Mouse (Mus musculus) CH12.LX (cell line): Measurements from ENCODE around the gene Tmem97. TPM values are rescaled to one million over a fixed set of nuclear protein-coding genes. Genes with fewer than 3 reads are reported as not detected.

Source experiments
- DNase-seq: peaks from one replicate; pipeline ENCODE4 v3.0.0-alpha.2; 2013; ENCODE audit errors: extremely low read depth
- H3K27ac ChIP-seq: 2 replicates; pipeline ENCODE4 v1.5.1; 2012; ENCODE audit warnings: low read depth, mild to moderate bottlenecking, control low read depth, moderate library complexity; ENCODE audit not compliant: insufficient read depth
- H3K27me3 ChIP-seq: replicated peaks from 2 replicates; pipeline ENCODE3; 2012; ENCODE audit warnings: inconsistent platforms
- H3K36me3 ChIP-seq, 2 experiments: replicated peaks in 1 of 2; 2 replicates each; pipeline versions ENCODE3 to v1.6.1; 2012; ENCODE audit warnings: inconsistent platforms in 1 of 2, low read length in 1 of 2, mild to moderate bottlenecking in 1 of 2, mixed read lengths in 1 of 2, moderate library complexity in 1 of 2; ENCODE audit not compliant: control insufficient read depth in 1 of 2, insufficient read depth in 1 of 2
- H3K4me1 ChIP-seq, 2 experiments: 2 replicates each; pipeline ENCODE4 v1.6.1; 2012; ENCODE audit warnings: inconsistent platforms in 1 of 2, moderate library complexity in 1 of 2; ENCODE audit not compliant: insufficient read depth in 2 of 2, control insufficient read depth in 1 of 2
- H3K4me2 ChIP-seq: 2 replicates; pipeline ENCODE4 v1.6.1; 2012; ENCODE audit warnings: low read depth, mild to moderate bottlenecking, control low read depth; ENCODE audit not compliant: poor library complexity, insufficient read depth, severe bottlenecking
- H3K4me3 ChIP-seq, 3 experiments: fragments of 150-350 bp in 1 of 3; sonication (generic) in 1 of 3; replicated peaks in 1 of 3; 2 replicates each; pipeline versions ENCODE3 to v1.5.1; 2011 to 2012; ENCODE audit warnings: low read depth in 2 of 3, low read length in 2 of 3, mild to moderate bottlenecking in 2 of 3, moderate library complexity in 2 of 3, control low read depth in 1 of 3, improper control_type of control experiment in 1 of 3, inconsistent platforms in 1 of 3, mixed read lengths in 1 of 3; ENCODE audit not compliant: poor library complexity in 1 of 3
- H3K79me2 ChIP-seq: replicated peaks from 2 replicates; pipeline ENCODE4 v1.6.1; 2012; ENCODE audit warnings: mild to moderate bottlenecking, moderate library complexity; ENCODE audit not compliant: control insufficient read depth, poor library complexity, insufficient read depth, severe bottlenecking; ENCODE audit errors: extremely low read depth
- H3K9ac ChIP-seq: 2 replicates; pipeline ENCODE4 v1.6.1; 2012; ENCODE audit warnings: low read depth, mild to moderate bottlenecking, control low read depth, moderate library complexity; ENCODE audit not compliant: insufficient read depth
- H3K9me3 ChIP-seq: replicated peaks from 2 replicates; pipeline ENCODE3; 2012; ENCODE audit warnings: low read length, inconsistent platforms, mixed read lengths
- CHD1 ChIP-seq: IDR thresholded peaks from 2 replicates; pipeline ENCODE4 v1.6.1; 2012; ENCODE audit warnings: low read depth, low read length, improper control_type of control experiment, inconsistent platforms
- ELF1 ChIP-seq: IDR thresholded peaks from 2 replicates; pipeline ENCODE4 v1.6.1; 2014; ENCODE audit warnings: low read depth, mild to moderate bottlenecking, inconsistent platforms, low read length, improper control_type of control experiment
- MAX ChIP-seq: IDR thresholded peaks from 2 replicates; pipeline ENCODE4 v1.6.1; 2011; ENCODE audit warnings: low read length, improper control_type of control experiment
- MEF2A ChIP-seq: IDR thresholded peaks from 2 replicates; pipeline ENCODE4 v1.6.1; 2014; ENCODE audit warnings: low read depth, mild to moderate bottlenecking, inconsistent platforms, low read length, improper control_type of control experiment, borderline replicate concordance
- MXI1 ChIP-seq: IDR thresholded peaks from 2 replicates; pipeline ENCODE4 v1.6.1; 2011; ENCODE audit warnings: mild to moderate bottlenecking, low read depth, low read length, improper control_type of control experiment
- MYC ChIP-seq: IDR thresholded peaks from 2 replicates; pipeline ENCODE4 v1.6.1; 2011; ENCODE audit warnings: low read depth, mild to moderate bottlenecking, improper control_type of control experiment, low read length
- NELFE ChIP-seq: IDR thresholded peaks from 2 replicates; pipeline ENCODE4 v1.6.1; 2011; ENCODE audit warnings: low read depth, low read length, improper control_type of control experiment
- POLR2A ChIP-seq: IDR thresholded peaks from 2 replicates; pipeline ENCODE4 v1.6.1; 2011; ENCODE audit warnings: low read depth, mild to moderate bottlenecking, improper control_type of control experiment, low read length
- RAD21 ChIP-seq: IDR thresholded peaks from 2 replicates; pipeline ENCODE4 v1.6.1; 2011; ENCODE audit warnings: low read depth, mild to moderate bottlenecking, low read length, improper control_type of control experiment, moderate library complexity
- RCOR1 ChIP-seq: conservative IDR thresholded peaks from 2 replicates; pipeline ENCODE4 v1.6.1; 2012; ENCODE audit warnings: low read depth, mild to moderate bottlenecking, inconsistent platforms, low read length, improper control_type of control experiment
- SIN3A ChIP-seq: IDR thresholded peaks from 2 replicates; pipeline ENCODE4 v1.6.1; 2012; ENCODE audit warnings: low read length, improper control_type of control experiment, inconsistent platforms
- TBP ChIP-seq: conservative IDR thresholded peaks from 2 replicates; pipeline ENCODE4 v1.6.1; 2011; ENCODE audit warnings: low read depth, low read length, improper control_type of control experiment
- TCF12 ChIP-seq: IDR thresholded peaks from 2 replicates; pipeline ENCODE4 v1.6.1; 2014; ENCODE audit warnings: low read depth, mild to moderate bottlenecking, inconsistent platforms, low read length, improper control_type of control experiment
- UBTF ChIP-seq: IDR thresholded peaks from 2 replicates; pipeline ENCODE4 v1.6.1; 2012; ENCODE audit warnings: low read depth, mild to moderate bottlenecking, inconsistent platforms, low read length, improper control_type of control experiment, moderate library complexity
- USF2 ChIP-seq: conservative IDR thresholded peaks from 2 replicates; pipeline ENCODE4 v1.6.1; 2011; ENCODE audit warnings: low read depth, low read length, improper control_type of control experiment
- ZMIZ1 ChIP-seq: IDR thresholded peaks from 2 replicates; pipeline ENCODE4 v1.6.1; 2012; ENCODE audit warnings: low read depth, mild to moderate bottlenecking, inconsistent platforms, low read length, improper control_type of control experiment
- dilution Hi-C: fragments of 300-500 bp; cut with MboI; formaldehyde crosslinking; loops from 2 replicates; pipeline ENCODE4 v1.14.3; 2020; ENCODE audit warnings: low sequenced_read_pairs; ENCODE audit not compliant: extremely low pct_unique_long_range_greater_than_20kb, extremely low pct_ligation_motif_present
- in situ Hi-C: fragments of 300-500 bp; cut with MboI; formaldehyde crosslinking; loops from 3 replicates; pipeline ENCODE4 v1.14.3; 2019; ENCODE audit warnings: low sequenced_read_pairs, low pct_ligation_motif_present, low pct_unique_long_range_greater_than_20kb, mixed read lengths
- polyA plus RNA-seq: library from polyadenylated mRNA; unstranded; fragments of >175 nt; gene quantifications from 2 replicates; pipeline ENCODE4 v1.2.1, GENCODE M21; 2012; ENCODE audit warnings: low read depth; ENCODE audit not compliant: insufficient read length
- total RNA-seq, 2 experiments: library from RNA; depleted of rRNA; stranded (reverse); fragments of 300-350 nt in 1 of 2; fragments of >200 nt in 1 of 2; gene quantifications; 2 replicates each; pipeline ENCODE4 v1.2.3; 2012 to 2014

Gene Tmem97
- total and polyA plus RNA-seq, 3 experiments: 213 to 347 (median 268) TPM

GRCm38 (mm10) chr11:78497544-78498522 lies 52.7 kb downstream of the Tmem97 start, which contains the start of gene Sarm1 (continued):
- TF ChIP-seq RAD21 (no peak), MAX (peak; percentile 61), TBP (peak; percentile 92), CHD1 (no peak), ZMIZ1 (peak; percentile 66; the same call in 1 of the 2 replicates), TCF12 (peak; percentile 74; the same call in 1 of the 2 replicates), RCOR1 (no peak), ELF1 (peak; percentile 67), UBTF (peak; percentile 75; the same call in 1 of the 2 replicates), NELFE (peak; percentile 93)

- Histone ChIP-seq H3K4me1 (peaks cover 5 to 12% of the 10 kb centered on the region in 2 experiments), H3K79me2 (no peaks in the 10 kb centered on the region), H3K36me3 (no peaks in the 10 kb centered on the region), H3K9ac (peak overlapping the region; percentile 36), H3K4me3 (peak overlapping the region; percentile 51 to 73 (median 52))
- in situ Hi-C loops: loop anchor here (5.0 kb wide), 1 partner anchor 35 kb away; no protein-coding TSS in a partner anchor
- dilution Hi-C loops: no loop called here
- no peak for TF ChIP-seq MYC
- TF ChIP-seq MEF2A: no peak
- peak; percentile 79 for TF ChIP-seq UBTF
- TF ChIP-seq, all 38 proteins: peak for 1
- DNase-seq: no peak
- Histone ChIP-seq H3K9me3 (no peaks in the 10 kb centered on the region), H3K27ac (no peak overlapping the region), H3K27me3 (peaks cover 47% of the 10 kb centered on the region), H3K4me2 (peak overlapping the region; percentile 89)
Observed at GRCm38 (mm10) chr11:78497071-78497541, 53.5 kb downstream of the Tmem97 start.

- Histone ChIP-seq H3K79me2 (no peaks in the 10 kb centered on the region), H3K27ac (no peak overlapping the region), H3K27me3 (peaks cover 47% of the 10 kb centered on the region), H3K4me3 (no peak overlapping the region), H3K4me2 (no peak overlapping the region), H3K4me1 (peaks cover 6 to 12% of the 10 kb centered on the region in 2 experiments), H3K9me3 (no peaks in the 10 kb centered on the region), H3K36me3 (no peaks in the 10 kb centered on the region), H3K9ac (no peak overlapping the region)
- dilution Hi-C loops: no loop called here
- no peak for TF ChIP-seq POLR2A
- TF ChIP-seq MXI1: peak; percentile 87; the same call in 1 of the 2 replicates
- TF ChIP-seq MAX: 0 out of 2 replicates have a peak, but pooled peaks have one; percentile 26
- TF ChIP-seq SIN3A: peak; percentile 77
- TF ChIP-seq USF2: no peak
- in situ Hi-C loops: loop anchor here (5.0 kb wide), 1 partner anchor 34 kb away; no protein-coding TSS in a partner anchor
- DNase-seq: no peak
Observed at GRCm38 (mm10) chr11:78495904-78496303, 54.7 kb downstream of the Tmem97 start.

Other genes starting within 250 kb of the Tmem97 start
- 57.0 and 57.2 TPM in 2 replicates for gene Spag5, start 249.2 kb downstream of the Tmem97 start, total RNA-seq (2012; rRNA removed)
- 47.7 and 50.4 TPM in 2 replicates for gene Spag5, start 249.2 kb downstream of the Tmem97 start, total RNA-seq (2014; rRNA removed)
- 81.8 and 92.3 TPM in 2 replicates for gene Spag5, start 249.2 kb downstream of the Tmem97 start, polyA plus RNA-seq
- gene Aldoc, start 227.8 kb downstream of the Tmem97 start, total RNA-seq (2012; rRNA removed): 23.6 and 90.2 TPM in 2 replicates
- gene Aldoc, start 227.8 kb downstream of the Tmem97 start, total RNA-seq (2014; rRNA removed): 96.5 and 119 TPM in 2 replicates
- gene Aldoc, start 227.8 kb downstream of the Tmem97 start, polyA plus RNA-seq: 20.4 and 25.0 TPM in 2 replicates
- 51.2 and 53.1 TPM in 2 replicates for gene Pigs, start 222.4 kb downstream of the Tmem97 start, total RNA-seq (2012; rRNA removed)
- gene Pigs, start 222.4 kb downstream of the Tmem97 start, total RNA-seq (2014; rRNA removed): 25.7 and 26.3 TPM in 2 replicates
- gene Pigs, start 222.4 kb downstream of the Tmem97 start, polyA plus RNA-seq: 51.8 and 65.4 TPM in 2 replicates
- gene Unc119, start 207.3 kb downstream of the Tmem97 start, total RNA-seq (2012; rRNA removed): 80.5 and 81.6 TPM in 2 replicates
- 197 and 227 TPM in 2 replicates for gene Unc119, start 207.3 kb downstream of the Tmem97 start, total RNA-seq (2014; rRNA removed)
- 146 and 173 TPM in 2 replicates for gene Unc119, start 207.3 kb downstream of the Tmem97 start, polyA plus RNA-seq
- not detected in 2 replicates for gene Foxn1, start 164.2 kb downstream of the Tmem97 start, total RNA-seq (2012; rRNA removed)
- not detected in 2 replicates for gene Foxn1, start 164.2 kb downstream of the Tmem97 start, total RNA-seq (2014; rRNA removed)
- not detected in 2 replicates for gene Foxn1, start 164.2 kb downstream of the Tmem97 start, polyA plus RNA-seq
- gene Slc13a2, start 128.6 kb downstream of the Tmem97 start, total RNA-seq (2012; rRNA removed): not detected in 2 replicates
- gene Slc13a2, start 128.6 kb downstream of the Tmem97 start, total RNA-seq (2014; rRNA removed): not detected in 2 replicates
- gene Slc13a2, start 128.6 kb downstream of the Tmem97 start, polyA plus RNA-seq: not detected in 2 replicates
- gene Slc46a1, start 85.1 kb downstream of the Tmem97 start, total RNA-seq (2012; rRNA removed): 6.1 and 6.8 TPM in 2 replicates
- gene Slc46a1, start 85.1 kb downstream of the Tmem97 start, total RNA-seq (2014; rRNA removed): 4.2 and 4.4 TPM in 2 replicates
- 5.4 and 6.0 TPM in 2 replicates for gene Slc46a1, start 85.1 kb downstream of the Tmem97 start, polyA plus RNA-seq
- gene Sarm1, start 53.0 kb downstream of the Tmem97 start, total RNA-seq (2012; rRNA removed): 0.55 and 0.84 TPM in 2 replicates
- gene Sarm1, start 53.0 kb downstream of the Tmem97 start, total RNA-seq (2014; rRNA removed): 0.31 and 0.50 TPM in 2 replicates
- gene Sarm1, start 53.0 kb downstream of the Tmem97 start, polyA plus RNA-seq: 0.94 and 1.1 TPM in 2 replicates
- gene Vtn, start 51.7 kb downstream of the Tmem97 start, total RNA-seq (2012; rRNA removed): not detected in 2 replicates
- not detected in 2 replicates for gene Vtn, start 51.7 kb downstream of the Tmem97 start, total RNA-seq (2014; rRNA removed)
- not detected in 2 replicates for gene Vtn, start 51.7 kb downstream of the Tmem97 start, polyA plus RNA-seq
- not detected in 2 replicates for gene Sebox, start 47.3 kb downstream of the Tmem97 start, total RNA-seq (2012; rRNA removed)
- not detected in 2 replicates for gene Sebox, start 47.3 kb downstream of the Tmem97 start, total RNA-seq (2014; rRNA removed)
- gene Sebox, start 47.3 kb downstream of the Tmem97 start, polyA plus RNA-seq: not detected in 2 replicates
- 80.4 and 93.6 TPM in 2 replicates for gene Tmem199, start 38.6 kb downstream of the Tmem97 start, total RNA-seq (2012; rRNA removed)
- gene Tmem199, start 38.6 kb downstream of the Tmem97 start, total RNA-seq (2014; rRNA removed): 109 and 118 TPM in 2 replicates
- 67.3 and 75.5 TPM in 2 replicates for gene Tmem199, start 38.6 kb downstream of the Tmem97 start, polyA plus RNA-seq
- gene Poldip2, start 38.6 kb downstream of the Tmem97 start, total RNA-seq (2012; rRNA removed): 103 and 119 TPM in 2 replicates
- 93.5 and 102 TPM in 2 replicates for gene Poldip2, start 38.6 kb downstream of the Tmem97 start, total RNA-seq (2014; rRNA removed)
- gene Poldip2, start 38.6 kb downstream of the Tmem97 start, polyA plus RNA-seq: 144 and 151 TPM in 2 replicates
- 24.6 and 26.7 TPM in 2 replicates for gene Tnfaip1, start 14.4 kb downstream of the Tmem97 start, total RNA-seq (2012; rRNA removed)
- gene Tnfaip1, start 14.4 kb downstream of the Tmem97 start, total RNA-seq (2014; rRNA removed): 19.5 TPM in 2 replicates
- gene Tnfaip1, start 14.4 kb downstream of the Tmem97 start, polyA plus RNA-seq: 44.9 and 46.0 TPM in 2 replicates
- gene Ift20, start 14.4 kb downstream of the Tmem97 start, total RNA-seq (2012; rRNA removed): 124 and 134 TPM in 2 replicates
- gene Ift20, start 14.4 kb downstream of the Tmem97 start, total RNA-seq (2014; rRNA removed): 151 and 181 TPM in 2 replicates
- gene Ift20, start 14.4 kb downstream of the Tmem97 start, polyA plus RNA-seq: 136 and 142 TPM in 2 replicates
- 14.8 and 17.1 TPM in 2 replicates for gene Nlk, start 146.6 kb upstream of the Tmem97 start, total RNA-seq (2012; rRNA removed)
- gene Nlk, start 146.6 kb upstream of the Tmem97 start, total RNA-seq (2014; rRNA removed): 22.4 and 22.9 TPM in 2 replicates
- 15.6 and 20.4 TPM in 2 replicates for gene Nlk, start 146.6 kb upstream of the Tmem97 start, polyA plus RNA-seq
- 55.2 and 55.5 TPM in 2 replicates for gene Ccnq, start 201.0 kb upstream of the Tmem97 start, total RNA-seq (2012; rRNA removed)
- 56.9 and 63.5 TPM in 2 replicates for gene Ccnq, start 201.0 kb upstream of the Tmem97 start, total RNA-seq (2014; rRNA removed)
- gene Ccnq, start 201.0 kb upstream of the Tmem97 start, polyA plus RNA-seq: 37.7 and 47.7 TPM in 2 replicates